Mouse (Mus musculus) right cerebral cortex, postnatal 4 days (tissue): Measurements from ENCODE around the gene Zscan21.
"Not testable (repeated sequence)": the region's sequence is repeated elsewhere in the genome, so short reads cannot be mapped to it uniquely, and the experiment has no call there.

ENCODE experiments used
- DNase-seq: peaks from one replicate; pipeline ENCODE4 v3.0.0-alpha.2; 2022

Gene Zscan21

DNA sequence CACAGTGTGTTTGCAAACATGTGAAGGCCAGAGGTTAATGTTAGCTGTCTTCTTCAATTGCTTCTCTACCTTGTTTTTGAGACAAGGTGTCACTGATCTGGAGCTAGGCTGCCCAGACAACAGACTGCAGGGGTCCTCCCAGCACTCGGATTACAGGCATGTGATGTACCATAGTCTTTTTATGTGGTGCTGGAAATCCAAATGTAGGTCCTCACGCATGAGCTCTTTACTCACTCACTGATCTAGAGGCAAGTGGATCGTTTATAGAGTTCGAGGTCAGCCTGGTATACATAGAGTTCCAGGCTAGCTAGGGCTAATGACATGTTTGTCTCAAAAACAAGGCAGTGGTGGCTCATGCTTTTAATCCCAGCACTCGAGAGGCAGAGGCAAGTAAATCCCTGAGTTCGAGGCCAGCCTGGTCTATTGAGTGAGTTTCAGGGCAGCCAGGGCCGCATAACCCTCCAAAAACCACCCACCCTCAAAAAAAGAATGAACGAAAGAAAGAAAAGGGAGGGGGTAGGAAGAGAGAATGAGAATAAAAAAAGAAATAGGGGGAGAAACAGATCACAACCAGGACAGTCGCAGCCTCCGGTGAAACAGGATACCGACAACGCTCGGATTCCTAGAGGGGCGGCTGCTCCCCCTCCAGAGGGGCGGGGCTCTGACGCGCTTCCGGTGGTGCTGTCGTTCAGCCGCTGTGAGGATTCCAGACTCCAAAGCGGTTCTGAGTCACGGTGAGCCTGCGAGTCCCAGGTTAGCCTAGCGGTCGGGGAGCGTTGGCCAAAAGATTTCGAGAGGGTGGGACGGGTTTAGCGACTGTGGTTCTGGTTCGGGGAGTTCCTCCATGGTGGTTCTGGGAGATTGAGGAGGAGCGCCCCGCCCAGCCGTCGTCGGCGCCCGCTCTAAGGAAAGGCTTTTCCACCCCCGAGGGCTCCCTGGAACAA lies at the start of gene Zscan21:
TSS of gene Zscan21 (plus strand) at position 649 of the 944 bp plus-strand sequence.
- peak; percentile 84 for DNase-seq

DNA sequence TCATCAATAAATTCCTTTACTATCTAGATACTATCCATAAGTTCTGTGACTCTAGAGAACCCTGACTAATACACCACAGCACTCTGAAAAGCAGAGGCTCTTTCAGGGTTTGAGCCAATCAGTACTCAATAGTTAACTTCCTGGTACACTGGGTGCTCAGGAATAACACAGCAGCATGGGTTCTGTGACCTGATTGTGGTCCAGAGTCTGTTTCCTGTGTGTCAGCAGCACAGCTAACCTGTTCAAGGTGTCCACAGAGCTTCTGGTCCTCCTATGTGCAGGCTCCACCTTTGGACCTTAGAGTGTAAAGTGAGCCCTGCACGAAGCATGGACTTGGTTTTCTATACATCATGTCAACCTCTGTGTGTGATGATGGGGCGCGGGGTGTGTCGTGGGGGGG lies 42.9 kb upstream of the Zscan21 start:
- no peak for DNase-seq

DNA sequence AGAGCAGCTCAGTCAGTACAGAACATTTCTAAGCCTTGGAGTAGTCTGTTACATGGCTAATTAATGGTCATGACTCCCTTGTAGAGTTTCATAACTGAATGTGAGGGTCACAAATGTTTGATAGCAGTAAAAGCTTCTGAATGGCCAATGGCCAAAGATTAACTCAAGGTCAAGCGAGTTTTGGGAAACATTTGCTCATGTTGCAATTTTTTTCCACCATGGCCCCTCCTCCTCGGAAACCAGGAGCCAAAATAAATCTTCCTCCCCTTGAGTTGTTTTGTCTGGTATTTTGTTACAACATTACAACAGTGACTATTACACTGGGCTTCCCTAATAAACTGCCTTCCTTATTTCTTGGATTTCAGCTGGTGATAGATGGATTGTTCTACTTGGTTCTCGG lies 41.0 kb upstream of the Zscan21 start:
- DNase-seq = no peak

DNA sequence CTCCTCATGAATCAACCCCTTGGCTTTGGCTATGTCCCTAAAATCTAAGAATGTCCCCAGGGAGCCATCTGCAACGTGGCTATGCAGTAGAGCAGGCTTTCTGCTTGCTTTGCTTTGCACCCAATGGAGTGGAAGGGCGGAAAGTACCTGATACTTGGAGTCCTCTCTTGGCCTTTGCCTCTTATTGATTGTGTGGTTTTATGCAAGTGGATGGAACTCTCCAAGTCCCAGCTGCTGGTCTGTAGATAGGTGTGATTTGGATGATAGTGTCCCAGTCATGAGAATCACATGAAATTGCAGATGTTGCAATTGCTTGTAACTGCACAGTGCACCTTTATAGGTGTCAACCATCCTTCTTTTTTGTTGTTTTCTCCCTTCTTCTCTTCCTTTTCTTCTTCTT lies 40.6 kb upstream of the Zscan21 start:
- DNase-seq = no peak

DNA sequence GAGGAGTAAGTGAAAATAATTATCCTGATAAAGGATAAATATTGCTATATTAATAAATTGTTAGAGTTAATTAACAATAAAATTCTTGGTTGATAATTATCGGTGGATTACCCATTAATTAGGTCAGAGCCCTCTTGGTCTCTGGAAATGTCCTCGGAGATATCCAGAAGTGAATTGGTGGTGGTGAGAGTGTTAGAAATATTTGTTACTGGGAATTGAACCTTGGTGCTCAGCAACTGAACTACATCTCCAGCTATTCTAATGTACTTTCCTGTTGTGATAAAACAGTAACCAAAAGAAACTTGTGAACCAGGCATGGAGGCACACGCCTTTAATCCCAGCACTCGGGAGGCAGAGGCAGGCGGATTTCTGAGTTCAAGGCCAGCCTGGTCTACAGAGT lies 36.2 kb upstream of the Zscan21 start:
- DNase-seq = no peak

DNA sequence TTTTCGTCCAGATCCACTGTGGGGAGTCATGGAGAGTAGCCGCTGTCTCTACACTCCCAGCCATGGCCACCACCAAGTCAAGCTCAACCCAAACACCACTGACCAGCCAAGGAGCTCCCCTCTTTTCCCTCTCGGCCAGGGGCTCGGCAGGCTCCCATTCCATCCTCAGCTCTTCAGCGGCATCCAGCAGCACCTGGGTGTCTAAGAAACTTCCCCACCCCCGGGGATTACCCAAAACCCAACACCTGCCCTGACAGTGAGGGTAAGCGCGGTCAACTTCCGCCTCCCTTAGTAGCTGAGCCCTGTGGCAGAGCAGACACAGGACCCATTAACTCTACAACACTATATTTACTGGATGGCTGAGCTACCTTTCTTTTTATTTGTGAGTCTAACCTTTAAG lies 35.3 kb upstream of the Zscan21 start:
- no peak for DNase-seq

DNA sequence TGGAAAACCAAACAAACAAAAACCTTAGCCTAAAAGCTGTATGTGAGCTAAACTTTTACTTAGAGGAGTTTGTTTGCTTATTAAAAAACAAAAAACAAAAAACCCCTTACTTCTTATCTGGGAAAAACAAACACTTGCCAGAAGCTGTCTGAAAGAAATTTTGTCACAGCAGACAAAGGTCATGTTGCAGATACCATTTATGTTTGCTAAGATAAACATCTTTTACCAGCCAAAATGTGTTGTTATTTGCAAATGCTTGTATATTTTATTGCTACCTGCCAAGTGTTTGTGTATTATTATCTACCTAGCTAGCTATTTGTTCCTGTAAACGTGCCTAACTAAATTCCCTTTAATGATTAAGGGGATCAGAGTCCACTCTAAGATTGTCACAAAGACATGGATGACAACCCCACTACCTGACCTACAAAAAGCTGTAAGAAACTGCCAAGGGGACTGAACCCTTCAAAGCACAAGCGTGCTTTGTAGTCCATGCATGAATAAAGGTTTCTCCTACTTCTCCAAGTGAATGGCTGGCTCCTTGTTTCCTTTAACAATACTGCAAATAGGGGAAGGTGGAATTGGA lies 33.3 kb upstream of the Zscan21 start:
- DNase-seq = no peak

DNA sequence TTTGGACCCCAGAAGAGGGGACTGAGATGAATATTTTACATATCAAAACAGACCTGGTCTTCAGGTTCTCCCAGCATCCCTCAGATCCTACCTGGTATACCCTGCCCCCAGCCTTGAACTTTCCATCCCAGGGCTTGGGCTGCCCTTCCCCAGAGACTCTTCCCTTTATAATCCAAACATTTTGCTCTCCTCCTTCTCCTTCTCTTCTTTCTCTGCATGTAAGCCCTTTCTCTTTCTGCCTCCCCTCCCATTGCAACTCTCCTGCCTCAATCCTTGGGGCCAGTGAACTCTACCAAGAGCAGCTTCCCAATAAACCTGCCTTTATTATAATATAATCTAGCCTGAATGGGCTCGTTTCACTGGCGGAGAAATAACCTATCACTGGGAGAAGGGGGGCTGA lies 32.8 kb upstream of the Zscan21 start:
- no peak for DNase-seq

DNA sequence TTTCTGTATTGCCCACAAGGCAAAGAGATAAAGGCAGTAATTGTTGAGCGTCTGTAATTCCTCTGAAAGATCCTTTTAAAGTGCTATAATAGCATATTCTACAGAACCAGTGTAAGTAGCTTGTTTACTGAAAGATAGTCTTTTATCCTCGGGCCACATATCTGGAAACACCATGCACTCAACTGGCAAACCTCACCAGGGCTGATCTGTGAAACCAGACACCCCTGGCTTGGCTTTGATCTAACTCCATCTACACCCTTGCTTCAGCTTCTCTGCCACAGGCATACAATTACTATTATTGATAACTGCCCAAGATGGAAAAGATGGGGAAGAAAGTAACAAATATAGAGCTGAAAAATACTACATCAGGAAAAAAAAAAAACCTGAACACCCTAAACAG lies 32.2 kb upstream of the Zscan21 start:
- no peak for DNase-seq

DNA sequence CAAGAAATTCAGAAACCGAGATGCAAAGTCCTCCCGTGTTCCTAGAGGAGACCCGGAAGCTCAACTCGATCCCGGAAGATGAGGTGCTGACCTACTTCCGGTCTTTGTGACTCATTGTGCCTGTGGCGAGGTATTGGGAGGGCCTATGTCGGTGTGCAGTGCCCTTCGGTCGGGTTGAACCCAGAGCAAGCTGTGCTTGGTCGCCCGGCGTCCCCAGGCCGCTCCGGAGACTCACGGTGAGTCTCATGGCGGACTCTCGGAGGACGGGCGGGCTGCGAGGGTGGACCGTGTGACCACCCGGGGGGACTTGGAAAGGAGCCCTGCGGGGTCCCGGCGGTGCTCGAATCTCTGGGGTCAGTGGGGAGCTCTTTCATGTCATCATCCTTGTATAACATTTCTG lies 31.7 kb upstream of the Zscan21 start, which contains the start of gene Zkscan1:
TSS of gene Zkscan1 (plus strand) at position 89 of the 400 bp plus-strand sequence.
- peak; percentile 66 for DNase-seq

DNA sequence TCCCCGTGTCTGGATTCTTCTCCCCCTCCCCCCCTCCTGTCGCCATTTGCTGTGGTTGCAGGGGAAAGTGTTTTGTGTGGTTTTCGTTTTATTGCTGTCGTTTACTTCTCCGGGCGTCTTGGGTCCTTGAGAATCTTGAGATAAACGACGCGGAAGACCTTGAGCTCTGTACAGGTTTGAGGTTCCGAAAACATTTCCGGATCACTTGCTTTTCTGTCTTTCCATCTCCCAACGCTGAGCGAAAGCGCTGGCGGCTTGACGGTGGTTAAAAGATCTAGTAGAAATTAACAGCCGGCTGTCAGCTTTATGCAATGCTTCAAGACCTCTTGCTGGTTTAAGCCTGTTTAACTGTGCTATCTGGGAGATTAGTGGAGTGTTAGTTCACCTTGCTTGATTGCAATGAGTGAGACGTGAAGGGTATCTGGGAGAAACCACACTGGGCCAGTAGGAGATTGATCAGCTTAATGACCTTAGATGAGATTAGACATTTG lies 31.2 kb upstream of the Zscan21 start:
- DNase-seq = peak; percentile 15

DNA sequence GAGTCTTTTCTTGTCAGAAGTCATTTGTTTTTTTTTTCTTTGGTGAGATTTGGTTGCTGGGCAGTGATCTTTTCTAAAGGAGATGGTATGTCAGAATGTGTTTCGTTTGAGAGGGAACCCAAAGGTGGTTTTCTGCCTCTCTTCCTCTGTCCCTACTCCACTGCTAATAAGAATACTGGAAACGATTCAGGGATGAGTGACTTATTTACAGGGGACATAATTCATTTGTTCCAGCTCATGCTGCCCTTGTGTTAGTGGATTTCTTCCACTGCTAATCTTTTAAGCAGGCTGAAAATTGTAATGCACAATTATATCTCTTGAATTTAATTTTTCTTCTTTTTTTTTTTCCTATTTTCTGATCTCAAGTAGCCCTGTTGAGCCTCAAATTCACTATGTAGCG lies 29.9 kb upstream of the Zscan21 start:
- no peak for DNase-seq

DNA sequence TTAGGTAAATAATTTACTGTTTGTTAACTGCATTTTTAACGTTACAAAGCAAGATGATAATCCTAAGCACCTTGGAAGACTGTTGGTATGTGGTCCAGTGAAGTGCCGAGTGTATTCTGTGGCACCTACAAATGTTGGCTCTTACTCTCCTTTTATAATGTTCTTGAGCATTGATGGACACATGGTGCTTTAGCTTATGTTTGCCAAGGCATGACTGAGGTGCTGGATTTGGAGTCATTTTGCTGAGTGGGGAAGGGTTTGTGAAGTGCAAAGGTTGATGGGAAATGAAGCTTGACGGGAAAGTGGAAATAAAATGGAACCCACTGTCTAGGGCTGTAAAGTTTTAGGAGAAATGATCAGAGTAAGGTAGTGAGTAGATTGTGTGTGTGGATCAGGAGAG lies 28.3 kb upstream of the Zscan21 start:
- no peak for DNase-seq

DNA sequence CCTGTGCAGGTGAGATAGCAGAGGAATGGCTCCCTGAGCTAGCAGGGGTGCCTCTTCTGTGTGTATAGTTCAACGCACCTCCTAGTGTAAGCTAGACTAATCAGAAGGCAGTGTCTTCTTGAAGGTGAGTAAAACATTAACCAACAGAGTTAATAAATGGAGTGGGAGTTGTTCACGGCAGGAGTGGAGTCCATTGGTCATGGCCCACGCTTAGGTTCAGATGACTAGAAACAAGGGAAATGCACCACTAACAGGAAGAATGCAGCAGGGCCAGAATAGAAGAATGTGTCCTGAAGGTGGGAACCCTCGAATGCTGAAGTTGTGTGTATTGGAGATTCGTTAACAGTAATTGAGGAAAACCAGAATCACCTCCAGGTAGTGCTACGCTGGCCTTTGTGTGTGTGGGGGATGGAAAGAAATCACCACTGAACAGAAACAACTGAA lies 27.6 kb upstream of the Zscan21 start:
- DNase-seq = no peak

DNA sequence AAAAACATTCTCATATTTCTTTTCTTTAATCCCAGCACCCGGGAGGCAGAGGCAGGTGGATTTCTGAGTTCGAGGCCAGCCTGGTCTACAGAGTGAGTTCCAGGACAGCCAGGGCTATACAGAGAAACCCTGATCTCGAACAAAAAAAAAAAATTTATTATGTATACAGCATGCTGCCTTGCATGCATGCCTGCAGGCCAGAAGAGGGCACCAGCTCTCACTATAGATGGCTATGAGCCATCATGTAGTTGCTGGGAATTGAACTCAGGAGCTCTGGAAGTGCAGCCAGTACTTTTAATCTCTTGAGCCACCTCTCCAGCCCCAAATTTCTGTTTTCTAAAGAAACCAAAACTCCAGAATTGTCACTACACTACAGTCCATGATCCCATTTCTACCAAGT lies 26.4 kb upstream of the Zscan21 start:
- DNase-seq = no peak

DNA sequence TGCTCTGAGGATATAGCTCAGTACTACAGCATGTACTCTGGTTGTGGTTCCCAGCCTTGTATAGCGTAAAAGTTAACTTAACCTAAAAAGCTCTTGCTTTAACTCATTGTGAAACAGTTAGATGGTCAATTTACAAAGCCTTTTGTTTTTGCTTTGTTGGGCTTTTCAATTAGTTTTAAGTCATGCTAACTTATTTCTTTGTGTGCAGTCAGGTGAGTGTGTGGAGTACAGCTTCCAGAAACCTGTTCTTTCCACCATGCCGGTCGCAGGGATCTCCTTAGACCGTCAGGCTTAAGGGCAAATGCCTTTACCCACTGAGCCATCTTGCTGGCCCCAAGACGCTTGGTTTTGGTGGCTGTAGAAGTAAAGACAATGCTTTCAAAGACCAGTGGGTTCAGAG lies 26.0 kb upstream of the Zscan21 start:
- DNase-seq = no peak

DNA sequence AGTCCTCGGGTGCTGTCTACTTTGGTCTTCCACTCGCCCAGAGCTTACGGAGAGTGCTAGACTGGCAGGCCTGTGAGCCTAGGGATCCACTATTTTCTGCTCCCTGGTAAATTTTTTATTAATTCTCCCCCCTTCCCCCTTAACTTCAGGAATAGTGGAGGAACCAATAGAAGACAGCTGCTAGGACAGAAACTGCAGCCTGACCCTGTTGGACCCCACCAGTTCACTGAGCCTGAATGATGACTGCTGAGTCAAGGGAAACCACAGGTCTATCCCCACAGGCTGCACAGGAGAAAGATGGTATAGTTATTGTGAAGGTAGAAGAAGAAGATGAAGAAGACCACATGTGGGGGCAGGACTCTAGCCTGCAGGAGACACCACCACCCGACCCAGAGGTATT lies 23.9 kb upstream of the Zscan21 start:
- DNase-seq = no peak

DNA sequence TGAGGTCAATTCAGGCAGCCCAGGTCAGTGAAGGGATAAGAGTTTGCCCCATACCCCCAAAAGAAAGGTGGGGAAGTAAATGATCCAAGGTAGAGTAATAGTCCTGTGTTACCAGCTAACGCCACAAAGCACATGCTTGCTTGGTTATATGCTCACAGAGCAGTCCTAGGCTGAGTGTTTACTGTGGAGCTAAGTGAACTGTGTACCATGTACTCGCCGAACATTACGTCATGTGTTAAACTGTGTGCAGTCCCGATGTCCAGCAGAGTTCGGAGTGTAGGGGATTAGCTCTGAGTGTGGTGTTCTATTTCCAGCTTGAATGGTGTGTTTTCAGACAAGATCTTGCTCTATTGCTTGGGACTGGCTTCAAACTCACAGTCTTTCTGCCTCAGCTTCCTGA lies 22.2 kb upstream of the Zscan21 start:
- no peak for DNase-seq

DNA sequence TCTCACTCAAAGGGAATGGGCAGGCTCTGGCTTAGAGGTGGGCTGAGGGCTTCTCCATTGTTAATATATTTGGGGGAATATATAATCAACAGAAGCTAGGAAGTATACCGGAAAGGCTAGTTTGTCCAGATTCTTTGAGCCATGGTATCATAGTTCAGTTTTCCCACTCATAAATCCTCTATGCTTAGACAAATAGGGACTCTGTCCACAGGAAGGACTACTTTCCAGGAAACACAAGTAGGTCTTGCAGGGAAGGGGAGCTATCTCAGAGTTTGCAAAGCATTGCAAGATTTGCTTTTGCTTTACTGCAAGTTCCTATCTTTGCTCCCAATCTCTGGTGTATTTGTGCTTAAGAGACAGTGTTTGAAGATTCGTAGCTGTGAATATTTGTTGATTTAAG lies 11.7 kb upstream of the Zscan21 start:
- no peak for DNase-seq

DNA sequence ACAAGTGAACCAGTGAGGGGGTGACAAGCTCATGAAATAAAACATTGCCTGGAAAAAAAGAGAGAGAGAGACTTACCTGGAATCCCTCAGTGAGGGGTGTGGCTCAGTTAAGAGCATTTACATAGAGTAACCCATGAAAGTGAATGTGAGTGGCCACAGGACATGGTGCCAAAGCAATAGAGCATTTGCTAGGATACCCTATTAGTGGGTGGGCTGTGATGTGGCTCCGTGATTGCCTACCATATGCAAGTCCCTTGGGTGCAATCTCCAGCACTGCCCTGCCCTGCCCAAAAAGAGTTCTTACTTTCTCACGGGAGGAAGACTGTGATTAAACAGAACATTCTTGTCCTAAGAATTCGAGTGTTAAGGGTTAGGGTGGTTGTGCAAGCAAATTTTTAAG lies 9.6 kb upstream of the Zscan21 start:
- no peak for DNase-seq

DNA sequence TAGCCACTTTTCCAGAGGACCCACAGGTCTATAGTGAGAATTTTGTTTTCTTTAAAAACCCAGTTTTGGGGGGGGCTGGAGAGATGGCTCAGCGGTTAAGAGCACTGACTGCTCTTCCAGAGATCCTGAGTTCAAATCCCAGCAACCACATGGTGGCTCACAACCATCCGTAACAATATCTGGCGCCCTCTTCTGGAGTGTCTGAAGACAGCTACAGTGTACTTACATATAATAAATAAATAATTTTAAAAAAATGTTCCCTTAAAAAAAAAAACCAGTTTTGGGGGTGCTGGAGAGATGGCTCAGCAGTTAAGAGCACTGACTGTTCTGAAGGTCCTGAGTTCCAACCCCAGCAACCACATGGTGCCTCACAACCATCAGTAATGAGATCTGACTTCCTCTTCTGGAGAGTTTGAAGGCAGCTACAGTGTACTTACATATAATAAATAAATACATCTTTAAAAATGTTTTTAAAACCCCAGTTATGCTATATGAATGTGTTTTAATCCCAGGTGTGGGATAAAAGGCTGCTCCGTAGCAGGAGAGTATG lies 6.8 kb upstream of the Zscan21 start:
- not testable (repeated sequence) for DNase-seq

DNA sequence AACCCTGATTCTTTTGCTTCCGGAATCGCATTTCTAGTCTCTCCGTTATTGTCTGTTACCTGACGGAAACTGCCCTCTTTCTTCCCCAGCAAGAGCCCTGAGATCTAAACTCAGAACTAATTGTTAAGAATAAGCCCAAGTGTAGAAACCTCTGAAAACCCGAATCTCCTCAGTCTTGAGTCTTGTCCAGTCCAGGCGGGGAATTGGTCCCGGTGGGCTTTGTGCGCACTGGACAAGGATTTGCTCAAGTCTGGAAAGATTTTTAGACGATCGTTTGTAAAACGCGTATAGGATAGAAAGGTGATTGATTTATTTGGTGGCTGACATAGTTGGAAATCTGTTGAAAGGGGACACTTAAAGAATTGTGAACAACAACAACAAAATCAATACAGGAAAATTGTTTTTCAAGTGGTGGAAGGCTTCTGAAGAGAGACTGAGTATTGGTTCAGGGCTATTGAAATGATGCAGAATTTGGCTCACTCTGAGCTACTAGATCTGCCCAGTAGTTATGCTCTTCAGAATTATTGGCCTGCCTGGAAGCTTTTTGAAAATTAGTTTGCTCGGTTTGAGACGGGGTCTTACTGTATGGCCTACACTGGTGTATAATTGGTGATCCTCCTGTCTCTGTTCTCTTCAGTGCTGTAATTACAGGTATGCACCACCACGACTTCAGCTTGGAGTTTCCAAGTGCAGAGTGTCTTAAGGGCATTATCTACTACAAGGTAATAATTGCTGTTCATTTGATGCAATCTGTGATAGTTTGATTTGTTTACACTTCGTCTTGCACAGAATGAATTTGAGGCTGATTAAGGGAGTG lies 704 bp downstream of the Zscan21 start:
- no peak for DNase-seq

DNA sequence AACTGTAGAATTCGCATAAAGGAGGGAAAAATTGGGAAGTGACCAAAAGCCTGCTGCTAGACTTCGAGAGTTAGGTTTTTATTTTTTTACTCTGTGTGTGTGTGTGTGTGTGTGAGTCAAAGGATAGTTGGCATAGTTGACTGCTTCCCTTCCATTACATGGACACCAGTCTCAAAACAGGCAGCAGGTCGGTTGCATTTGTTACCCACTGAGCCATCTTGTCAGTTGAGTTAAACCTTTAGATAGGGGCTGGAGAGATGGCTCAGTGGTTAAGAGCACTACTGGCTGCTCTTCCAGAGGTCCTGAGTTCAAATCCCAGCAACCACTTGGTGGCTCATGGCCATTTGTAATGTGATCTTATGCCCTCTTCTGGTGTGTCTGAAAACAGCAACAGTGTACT lies 1.3 kb downstream of the Zscan21 start:
- DNase-seq = no peak
